Mouse (Mus musculus): Measurements from ENCODE around the gene Satb2. TPM values are rescaled to one million over a fixed set of nuclear protein-coding genes. Genes with fewer than 3 reads are reported as not detected.

The Satb2 gene
- polyA plus RNA-seq (2016; fragmentation: Nextera tagmentation; extraction: Ambion mirVana): 0.81 and 1.1 TPM in 2 replicates

DNA sequence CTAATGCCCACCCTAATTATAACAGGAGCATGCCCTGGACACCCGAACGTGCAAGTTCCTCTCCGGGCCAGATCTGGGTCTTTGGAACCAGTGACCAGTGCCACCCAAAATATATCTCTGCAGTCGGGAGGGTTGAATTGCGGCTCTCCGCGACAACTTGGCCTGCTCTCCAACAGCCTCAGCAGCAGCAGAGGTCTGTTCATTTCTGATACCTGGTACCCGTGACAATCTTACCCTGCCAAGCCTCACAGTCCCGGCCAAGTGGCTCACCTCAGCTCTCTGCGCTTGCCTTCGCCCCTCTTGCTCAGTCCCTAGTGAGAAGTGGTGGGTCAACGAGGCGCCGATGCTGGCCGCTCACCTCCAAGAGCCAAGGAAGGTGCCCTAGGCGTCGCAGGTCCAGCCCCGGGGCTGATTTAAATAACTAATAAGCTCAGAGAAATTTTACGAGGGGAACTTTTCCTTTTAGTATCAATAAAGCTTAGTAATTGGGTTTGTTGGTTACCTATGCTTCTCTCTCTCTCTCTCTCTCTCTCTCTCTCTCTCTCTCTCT, at the start of gene Satb2:
Gene Satb2 (minus strand): TSS at position 500 of the 550 bp plus-strand sequence.
- DNase-seq (ENCODE audit: low spot score): peak; percentile 50
- H3K36me3 ChIP-seq: no peaks in the 10 kb centered on the region
- H3K4me3 ChIP-seq: peak within 1 kb of the TSS; percentile 41
- H3K27me3 ChIP-seq (ENCODE audit: low read depth, poor library complexity, severe bottlenecking): peaks cover 93% of the 10 kb centered on the region
- H3K27ac ChIP-seq (replicated peaks): no peak within 1 kb of the TSS
- WGBS: under 1% methylated on average over 19 of the region's 19 CpGs
- peaks cover 44% of the 10 kb centered on the region for H3K4me1 ChIP-seq
- no peaks in the 10 kb centered on the region for H3K9me3 ChIP-seq (replicated peaks)

DNA sequence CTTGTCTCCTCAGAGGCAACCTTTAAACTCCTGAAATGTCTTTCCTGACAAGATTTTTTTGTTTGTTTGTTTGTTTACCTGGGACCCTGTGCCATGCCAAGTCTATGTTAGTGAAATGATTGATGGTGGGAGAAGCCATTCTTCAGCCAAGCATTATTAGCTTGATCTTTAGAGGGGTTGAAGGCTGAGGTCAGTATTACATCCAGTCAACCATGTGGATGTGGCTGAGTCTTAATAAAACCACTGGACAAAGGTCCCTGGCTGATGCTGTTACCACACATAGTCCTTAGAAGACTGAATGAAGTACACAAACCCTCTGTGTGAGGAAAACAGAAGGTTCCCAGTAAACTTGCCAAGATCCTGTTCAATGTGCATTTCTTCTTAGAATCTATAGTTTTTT, 40.5 kb upstream of the Satb2 start:
- H3K27me3 ChIP-seq (ENCODE audit: low read depth, poor library complexity, severe bottlenecking): no peaks in the 10 kb centered on the region
- no peaks in the 10 kb centered on the region; the same call in 1 of the 2 replicates for H3K9me3 ChIP-seq (replicated peaks)
- no peaks in the 10 kb centered on the region for H3K4me1 ChIP-seq
- no peak overlapping the region for H3K27ac ChIP-seq (replicated peaks)
- H3K36me3 ChIP-seq: no peaks in the 10 kb centered on the region
- no peak for DNase-seq (ENCODE audit: low spot score)
- no peak overlapping the region for H3K4me3 ChIP-seq

DNA sequence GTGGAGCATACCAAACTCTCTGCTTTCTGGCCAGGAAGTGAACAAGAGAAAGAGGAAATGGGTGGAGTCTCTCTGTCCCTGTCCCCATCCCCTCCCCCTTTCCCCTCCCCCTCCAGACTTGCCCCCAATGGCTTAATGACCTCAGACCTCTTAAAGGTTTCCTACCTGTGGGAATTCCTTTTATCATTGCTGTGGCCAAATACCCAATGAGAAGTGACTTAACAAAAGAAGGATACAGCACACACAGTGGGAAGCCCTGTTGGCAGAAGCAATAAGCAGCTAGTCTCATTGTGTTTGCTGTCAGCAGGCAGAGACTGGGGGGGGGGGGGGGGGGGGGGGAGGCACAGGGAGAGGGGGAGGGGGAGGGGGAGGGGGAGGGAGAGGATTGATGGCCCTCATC, 35.4 kb upstream of the Satb2 start:
- Histone ChIP-seq H3K4me1 (no peaks in the 10 kb centered on the region), H3K27me3 (ENCODE audit: low read depth, poor library complexity, severe bottlenecking) (no peaks in the 10 kb centered on the region), H3K27ac (replicated peaks) (no peak overlapping the region), H3K9me3 (replicated peaks) (no peaks in the 10 kb centered on the region; the same call in 1 of the 2 replicates), H3K36me3 (no peaks in the 10 kb centered on the region), H3K4me3 (no peak overlapping the region)
- no peak for DNase-seq (ENCODE audit: low spot score)

DNA sequence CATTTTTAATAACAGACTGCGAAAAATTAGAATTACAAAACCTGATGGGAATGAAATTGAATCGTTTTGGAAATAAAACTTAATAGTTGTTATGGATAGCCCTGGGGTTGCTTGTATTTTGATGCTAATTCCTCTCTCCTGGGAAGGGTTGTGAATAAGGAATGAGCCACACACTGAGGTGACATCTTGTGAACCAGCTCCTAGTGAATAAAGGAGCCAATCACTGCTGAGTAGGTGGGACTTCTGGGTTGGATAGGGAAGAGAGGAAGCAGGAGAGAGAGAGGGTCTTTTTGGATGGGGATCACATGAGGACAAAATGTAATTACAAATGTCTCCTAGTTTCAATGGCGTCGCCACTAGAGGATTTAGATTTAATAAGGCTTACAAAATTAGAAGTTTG, 30.7 kb upstream of the Satb2 start:
- Histone ChIP-seq H3K9me3 (replicated peaks) (no peaks in the 10 kb centered on the region), H3K36me3 (no peaks in the 10 kb centered on the region), H3K27ac (replicated peaks) (no peak overlapping the region), H3K27me3 (ENCODE audit: low read depth, poor library complexity, severe bottlenecking) (no peaks in the 10 kb centered on the region), H3K4me1 (no peaks in the 10 kb centered on the region), H3K4me3 (no peak overlapping the region)
- WGBS: 76% methylated on average over 4 of the region's 4 CpGs
- no peak for DNase-seq (ENCODE audit: low spot score)

DNA sequence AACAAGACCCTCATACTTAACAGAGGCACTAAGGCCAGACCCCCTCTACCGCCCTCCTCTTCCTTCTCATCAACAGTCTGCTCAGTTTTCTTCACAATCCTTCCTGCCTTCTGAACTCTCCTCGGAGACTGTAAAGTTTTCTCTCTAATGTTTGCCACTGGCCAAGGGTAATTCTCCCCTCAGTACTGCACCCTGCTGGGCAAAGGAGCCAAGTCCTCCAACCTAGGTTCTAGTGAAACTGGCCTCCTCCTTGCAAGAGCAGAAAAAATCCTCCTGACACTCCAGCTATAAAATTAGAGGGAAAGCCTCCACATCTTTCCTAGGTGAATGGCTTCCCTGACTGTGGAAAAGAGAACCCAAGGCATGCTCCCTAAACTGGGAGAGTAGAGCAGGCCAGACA, 16.6 kb upstream of the Satb2 start:
- no peak for DNase-seq (ENCODE audit: low spot score)
- H3K27me3 ChIP-seq (ENCODE audit: low read depth, poor library complexity, severe bottlenecking): peaks cover 14% of the 10 kb centered on the region; the same call in 1 of the 2 replicates
- H3K27ac ChIP-seq (replicated peaks): no peak overlapping the region
- WGBS: 81% methylated on average over 2 of the region's 2 CpGs
- no peaks in the 10 kb centered on the region for H3K4me1 ChIP-seq
- H3K9me3 ChIP-seq (replicated peaks): no peaks in the 10 kb centered on the region
- H3K4me3 ChIP-seq: no peak overlapping the region
- H3K36me3 ChIP-seq: no peaks in the 10 kb centered on the region

DNA sequence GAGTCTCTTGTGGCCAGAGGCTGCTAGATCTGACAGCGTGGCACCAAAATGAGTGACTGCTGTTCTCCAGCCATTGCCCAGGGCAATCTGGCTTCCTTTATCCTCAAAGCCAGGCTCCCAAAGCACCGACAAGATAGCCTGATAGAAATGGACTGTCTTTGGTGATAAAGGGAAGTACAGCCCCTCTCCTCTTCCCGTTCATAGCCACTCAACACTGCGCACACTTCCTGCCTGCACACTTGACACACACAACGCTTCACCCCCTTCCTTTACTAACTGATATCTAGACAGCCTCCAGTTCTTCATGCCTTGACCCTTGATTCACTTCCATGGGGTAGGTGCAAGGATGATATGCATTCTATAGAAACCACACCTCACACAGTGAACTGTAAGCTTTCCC, 13.9 kb upstream of the Satb2 start:
- 81% methylated on average over 5 of the region's 5 CpGs for WGBS
- H3K4me3 ChIP-seq: no peak overlapping the region
- H3K27me3 ChIP-seq (ENCODE audit: low read depth, poor library complexity, severe bottlenecking): peaks cover 33% of the 10 kb centered on the region
- H3K27ac ChIP-seq (replicated peaks): no peak overlapping the region
- no peaks in the 10 kb centered on the region for H3K36me3 ChIP-seq
- no peak for DNase-seq (ENCODE audit: low spot score)
- no peaks in the 10 kb centered on the region for H3K9me3 ChIP-seq (replicated peaks)
- H3K4me1 ChIP-seq: no peaks in the 10 kb centered on the region

DNA sequence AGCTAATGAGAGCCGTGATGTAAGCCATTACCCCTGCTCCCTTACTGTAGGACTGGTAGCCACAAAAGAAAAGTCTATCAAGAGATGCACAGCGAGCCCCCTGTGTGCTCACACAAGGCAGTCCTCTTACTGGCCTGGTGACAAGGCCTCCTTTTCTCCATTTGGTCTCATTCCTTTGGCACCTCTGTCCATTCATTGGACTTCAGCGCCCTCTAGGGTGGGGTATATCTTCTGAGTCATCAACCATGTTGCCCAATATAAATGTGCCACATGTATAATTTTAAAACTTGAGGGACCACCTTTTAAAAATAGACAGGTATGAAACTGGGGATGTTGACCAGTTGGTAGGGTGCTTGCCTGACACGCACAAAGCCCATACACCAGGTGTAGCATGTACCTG, 13.2 kb upstream of the Satb2 start:
- Histone ChIP-seq H3K9me3 (replicated peaks) (no peaks in the 10 kb centered on the region), H3K27ac (replicated peaks) (no peak overlapping the region), H3K4me1 (no peaks in the 10 kb centered on the region), H3K36me3 (no peaks in the 10 kb centered on the region), H3K4me3 (no peak overlapping the region), H3K27me3 (ENCODE audit: low read depth, poor library complexity, severe bottlenecking) (peaks cover 40% of the 10 kb centered on the region)
- no peak for DNase-seq (ENCODE audit: low spot score)
- 54% methylated on average over 4 of the region's 4 CpGs for WGBS

DNA sequence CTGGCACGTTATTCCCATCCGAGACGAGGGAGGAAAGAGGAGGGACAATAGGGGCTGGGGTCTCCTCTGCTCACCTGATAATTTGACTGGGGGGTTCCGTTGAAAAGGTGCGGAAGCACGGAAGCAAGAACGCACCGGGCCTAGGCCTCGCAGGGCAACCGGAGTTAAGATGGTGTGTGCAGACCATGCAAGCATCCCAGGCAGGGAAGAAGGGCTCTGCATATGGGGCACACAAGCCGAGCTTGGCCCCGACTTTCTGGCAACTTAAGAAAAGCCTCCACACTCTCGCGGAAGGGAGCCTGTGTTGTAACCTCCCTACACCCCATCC, 6.0 kb upstream of the Satb2 start:
- DNase-seq (ENCODE audit: low spot score): no peak

DNA sequence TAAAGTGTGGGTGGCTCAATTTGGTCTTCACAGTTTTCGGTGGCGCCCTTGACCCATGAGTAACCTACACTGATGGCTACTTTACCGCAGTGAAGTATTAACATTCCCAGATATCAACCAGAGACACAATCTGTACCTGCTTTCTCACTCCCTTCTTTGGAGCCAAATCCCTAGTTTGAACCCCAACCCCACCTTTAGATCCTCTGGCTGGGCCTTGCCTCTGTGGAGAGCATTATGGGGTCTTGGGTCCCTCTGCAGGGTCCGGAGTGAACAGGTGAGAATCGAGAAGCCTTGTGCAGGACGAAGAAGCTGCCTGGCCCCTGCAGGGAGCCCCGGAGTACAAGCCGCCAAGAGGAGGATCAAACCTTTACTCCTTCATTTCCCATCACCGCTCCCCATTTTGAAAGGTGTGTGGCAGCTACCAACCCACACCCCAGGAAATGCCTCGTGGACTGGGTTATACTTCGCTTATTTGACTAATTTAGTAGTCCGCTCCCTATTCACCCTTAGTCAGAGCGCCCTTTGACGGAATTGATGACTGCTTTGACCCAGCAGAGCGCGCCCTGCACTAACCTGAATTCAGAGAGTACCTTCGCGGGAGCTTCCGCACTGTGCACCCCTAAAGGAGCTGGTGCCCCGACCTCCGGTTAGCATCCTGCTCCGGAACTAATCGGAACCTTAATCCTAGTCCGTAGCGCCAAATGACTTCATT, 5.5 kb upstream of the Satb2 start:
- Histone ChIP-seq H3K36me3 (no peaks in the 10 kb centered on the region), H3K4me3 (0 out of 2 replicates have a peak overlapping the region, but pooled peaks have one; percentile 16), H3K4me1 (peaks cover 21% of the 10 kb centered on the region), H3K27me3 (ENCODE audit: low read depth, poor library complexity, severe bottlenecking) (peaks cover 100% of the 10 kb centered on the region), H3K9me3 (replicated peaks) (no peaks in the 10 kb centered on the region), H3K27ac (replicated peaks) (no peak overlapping the region)
- peak; percentile 29 for DNase-seq (ENCODE audit: low spot score)
- under 1% methylated on average over 25 of the region's 25 CpGs for WGBS

More for the DNA sequence above, 6.0 kb upstream of the Satb2 start:
- Histone ChIP-seq H3K27ac (replicated peaks) (no peak overlapping the region), H3K4me3 (0 out of 2 replicates have a peak overlapping the region, but pooled peaks have one; percentile 16), H3K27me3 (ENCODE audit: low read depth, poor library complexity, severe bottlenecking) (peaks cover 96% of the 10 kb centered on the region), H3K36me3 (no peaks in the 10 kb centered on the region), H3K9me3 (replicated peaks) (no peaks in the 10 kb centered on the region), H3K4me1 (peaks cover 21% of the 10 kb centered on the region)
- 2% methylated on average over 14 of the region's 14 CpGs for WGBS

DNA sequence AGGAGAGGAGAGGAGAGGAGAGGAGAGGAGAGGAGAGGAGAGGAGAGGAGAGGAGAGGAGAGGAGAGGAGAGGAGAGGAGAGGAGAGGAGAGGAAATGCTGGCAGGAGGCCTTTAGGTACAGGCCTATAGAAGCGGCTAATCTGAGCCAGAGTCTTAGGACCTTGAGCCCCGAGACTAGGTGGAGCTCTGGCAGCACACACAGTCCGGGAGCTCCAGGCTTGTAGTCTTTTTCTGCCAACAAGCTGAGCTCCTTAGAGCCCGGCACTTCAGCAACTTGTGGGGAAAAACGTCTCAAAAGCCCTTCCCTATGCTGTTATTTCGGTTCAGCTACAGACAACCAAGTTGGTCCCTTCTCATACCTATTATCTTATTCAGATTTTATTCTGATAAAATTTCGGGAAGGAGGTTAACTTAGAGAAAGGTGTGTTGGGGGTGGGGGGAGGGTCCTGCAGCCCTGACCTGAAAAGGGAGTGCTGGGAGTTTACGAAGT, 4.7 kb upstream of the Satb2 start:
- Histone ChIP-seq H3K4me1 (peaks cover 22% of the 10 kb centered on the region), H3K36me3 (no peaks in the 10 kb centered on the region), H3K27me3 (ENCODE audit: low read depth, poor library complexity, severe bottlenecking) (peaks cover 100% of the 10 kb centered on the region), H3K27ac (replicated peaks) (no peak overlapping the region), H3K4me3 (no peak overlapping the region), H3K9me3 (replicated peaks) (no peaks in the 10 kb centered on the region)
- WGBS: under 1% methylated on average over 8 of the region's 8 CpGs
- DNase-seq (ENCODE audit: low spot score): no peak

DNA sequence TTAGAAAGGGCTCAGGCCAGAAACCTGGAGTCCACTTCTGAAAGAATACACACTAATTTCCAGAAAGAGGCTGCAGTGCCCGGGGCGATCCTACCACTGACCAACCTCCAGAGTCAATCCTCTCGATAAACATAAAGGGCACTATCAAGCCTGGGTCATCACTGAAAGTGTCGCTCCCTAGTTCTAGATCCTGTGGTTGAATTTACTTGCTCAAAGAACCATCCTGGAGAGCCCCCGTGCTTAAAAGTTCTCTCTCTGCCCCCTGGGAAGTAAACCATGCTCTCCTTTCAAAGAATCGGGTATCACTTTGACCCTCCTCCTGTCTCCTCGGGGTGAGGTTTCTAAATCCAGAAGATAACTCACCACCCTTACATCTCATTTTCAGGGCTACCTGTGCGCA, 4.2 kb upstream of the Satb2 start:
- Histone ChIP-seq H3K36me3 (no peaks in the 10 kb centered on the region), H3K27me3 (ENCODE audit: low read depth, poor library complexity, severe bottlenecking) (peaks cover 100% of the 10 kb centered on the region), H3K4me1 (peaks cover 27% of the 10 kb centered on the region), H3K27ac (replicated peaks) (no peak overlapping the region), H3K9me3 (replicated peaks) (no peaks in the 10 kb centered on the region), H3K4me3 (no peak overlapping the region)
- WGBS: 1% methylated on average over 8 of the region's 8 CpGs
- DNase-seq (ENCODE audit: low spot score): peak; percentile 29

DNA sequence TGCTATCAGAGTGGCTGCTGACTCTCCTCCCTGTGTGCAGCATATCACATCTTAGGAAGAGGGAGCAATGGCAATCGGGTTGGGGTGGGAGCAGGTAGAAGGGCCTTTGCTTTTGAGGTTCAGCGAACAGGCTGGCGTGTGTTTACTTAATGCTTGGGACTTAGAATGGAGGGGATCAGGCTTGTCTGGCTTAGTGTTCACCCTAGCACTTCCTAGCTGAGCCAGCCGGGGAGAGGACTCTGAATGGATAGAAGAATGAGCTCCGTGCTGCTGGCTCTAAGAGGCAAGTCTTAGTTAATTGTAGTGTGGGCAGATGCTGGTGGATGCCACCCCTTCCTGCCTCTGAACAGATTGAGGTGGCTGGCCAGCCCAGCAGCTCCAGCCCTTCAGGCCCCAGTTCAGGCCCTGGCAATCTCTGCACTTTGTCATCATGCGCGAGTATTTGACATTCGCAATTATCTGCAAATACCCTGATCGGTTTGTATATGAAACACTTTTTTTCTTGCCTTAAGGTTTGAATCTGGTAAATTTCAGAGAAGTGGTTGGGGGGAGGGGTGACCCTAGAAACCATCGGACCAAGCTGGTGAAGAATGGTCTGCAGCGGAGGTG, 3.6 kb upstream of the Satb2 start:
- H3K27ac ChIP-seq (replicated peaks): no peak overlapping the region

DNA sequence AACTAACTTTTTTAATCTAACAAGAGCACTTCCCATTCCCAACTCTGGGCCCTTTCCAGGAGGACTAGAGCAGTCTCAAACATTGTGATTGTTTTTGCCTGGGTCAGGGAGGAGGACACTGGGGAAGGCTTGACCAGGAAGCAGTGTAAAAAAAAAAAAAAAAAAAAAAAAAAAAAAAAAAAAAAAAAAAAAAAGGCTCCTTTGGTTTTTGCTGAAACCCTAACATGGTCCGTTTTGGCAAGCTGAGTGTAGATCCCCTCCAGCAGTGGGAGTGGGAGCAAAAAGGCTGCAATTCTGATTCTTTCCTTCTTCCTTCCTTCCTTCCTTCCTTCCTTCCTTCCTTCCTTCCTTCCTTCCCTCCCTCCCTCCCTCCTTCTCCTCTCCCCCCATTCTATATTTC, 3.1 kb upstream of the Satb2 start:
- H3K9me3 ChIP-seq (replicated peaks): no peaks in the 10 kb centered on the region
- peaks cover 38% of the 10 kb centered on the region for H3K4me1 ChIP-seq
- H3K4me3 ChIP-seq: no peak overlapping the region
- 0% methylated on average over 1 of the region's 1 CpGs for WGBS
- H3K27ac ChIP-seq (replicated peaks): no peak overlapping the region
- H3K27me3 ChIP-seq (ENCODE audit: low read depth, poor library complexity, severe bottlenecking): peaks cover 100% of the 10 kb centered on the region
- DNase-seq (ENCODE audit: low spot score): peak; percentile 19
- no peaks in the 10 kb centered on the region for H3K36me3 ChIP-seq

More for the DNA sequence above, 3.6 kb upstream of the Satb2 start:
- Histone ChIP-seq H3K36me3 (no peaks in the 10 kb centered on the region), H3K27me3 (ENCODE audit: low read depth, poor library complexity, severe bottlenecking) (peaks cover 100% of the 10 kb centered on the region), H3K4me1 (peaks cover 33% of the 10 kb centered on the region), H3K4me3 (no peak overlapping the region), H3K9me3 (replicated peaks) (no peaks in the 10 kb centered on the region)
- WGBS: under 1% methylated on average over 11 of the region's 11 CpGs
- peak; percentile 49 for DNase-seq (ENCODE audit: low spot score)

Measured in midbrain, embryonic 10.5 days (tissue).